Mouse (Mus musculus): ENCODE data around the gene Rps6kb1. TPM values are rescaled to one million over a fixed set of nuclear protein-coding genes. Genes with fewer than 3 reads are reported as not detected.
A peak's percentile ranks its signal among the peaks of the same experiment; 100 is the strongest.

Rps6kb1 gene
- polyA plus RNA-seq, 1 experiment = 3.9 TPM

GRCm38 (mm10) chr11:86553525-86553924 lies 8.9 kb upstream of the Rps6kb1 start:
- H3K4me3 ChIP-seq (ENCODE audit: low read depth, low read length) = no peak overlapping the region
- no peak overlapping the region for H3K27ac ChIP-seq (ENCODE audit: insufficient read depth, low read depth, low read length)
- H3K27me3 ChIP-seq (ENCODE audit: control insufficient read depth, insufficient read depth, low read length) = no peaks in the 10 kb centered on the region
- H3K36me3 ChIP-seq (ENCODE audit: control insufficient read depth, insufficient read depth, low read length) = peaks cover 39% of the 10 kb centered on the region
- H3K4me1 ChIP-seq (ENCODE audit: control insufficient read depth, insufficient read depth, insufficient read length, low read length) = no peaks in the 10 kb centered on the region
- WGBS = 96% methylated on average over 6 of the region's 6 CpGs
- TF ChIP-seq CTCF (IDR thresholded peaks at IDR 0.05; ENCODE audit: extremely low read depth, insufficient read length, insufficient replicate concordance, low read depth, low read length) = no peak
- no peak for TF ChIP-seq POLR2A (IDR thresholded peaks at IDR 0.05; ENCODE audit: low read depth, low read length)

- 97% methylated on average over 1 of the region's 1 CpGs for WGBS
- Histone ChIP-seq H3K4me3 (ENCODE audit: low read depth, low read length) (no peak overlapping the region), H3K27ac (ENCODE audit: insufficient read depth, low read depth, low read length) (no peak overlapping the region), H3K36me3 (ENCODE audit: control insufficient read depth, insufficient read depth, low read length) (peaks cover 15% of the 10 kb centered on the region), H3K27me3 (ENCODE audit: control insufficient read depth, insufficient read depth, low read length) (no peaks in the 10 kb centered on the region), H3K4me1 (ENCODE audit: control insufficient read depth, insufficient read depth, insufficient read length, low read length) (no peaks in the 10 kb centered on the region)
- TF ChIP-seq CTCF (IDR thresholded peaks at IDR 0.05; ENCODE audit: extremely low read depth, insufficient read length, insufficient replicate concordance, low read depth, low read length) (no peak), POLR2A (IDR thresholded peaks at IDR 0.05; ENCODE audit: low read depth, low read length) (no peak)
Measured at GRCm38 (mm10) chr11:86547412-86547811, 2.8 kb upstream of the Rps6kb1 start.

- peak overlapping the region; percentile 76; the same call in 1 of the 2 replicates for H3K27ac ChIP-seq (ENCODE audit: insufficient read depth, low read depth, low read length)
Measured at GRCm38 (mm10) chr11:86545556-86545955, 951 bp upstream of the Rps6kb1 start.

GRCm38 (mm10) chr11:86543960-86544638 lies 506 bp downstream of the Rps6kb1 start:
- peak overlapping the region; percentile 76 for H3K4me3 ChIP-seq (ENCODE audit: low read depth, low read length)
- no peaks in the 10 kb centered on the region for H3K4me1 ChIP-seq (ENCODE audit: control insufficient read depth, insufficient read depth, insufficient read length, low read length)
- H3K36me3 ChIP-seq (ENCODE audit: control insufficient read depth, insufficient read depth, low read length) = peaks cover under 1% of the 10 kb centered on the region; the same call in 1 of the 2 replicates
- TF ChIP-seq CTCF (IDR thresholded peaks at IDR 0.05; ENCODE audit: extremely low read depth, insufficient read length, insufficient replicate concordance, low read depth, low read length) (no peak), POLR2A (IDR thresholded peaks at IDR 0.05; ENCODE audit: low read depth, low read length) (no peak)
- peak overlapping the region; percentile 35; the same call in 1 of the 2 replicates for H3K27ac ChIP-seq (ENCODE audit: insufficient read depth, low read depth, low read length)
- WGBS = 2% methylated on average over 50 of the region's 50 CpGs
- no peaks in the 10 kb centered on the region for H3K27me3 ChIP-seq (ENCODE audit: control insufficient read depth, insufficient read depth, low read length)

More at GRCm38 (mm10) chr11:86545556-86545955, 951 bp upstream of the Rps6kb1 start:
- WGBS = 56% methylated on average over 8 of the region's 8 CpGs
- no peak for TF ChIP-seq CTCF (IDR thresholded peaks at IDR 0.05; ENCODE audit: extremely low read depth, insufficient read length, insufficient replicate concordance, low read depth, low read length)
- no peak for TF ChIP-seq POLR2A (IDR thresholded peaks at IDR 0.05; ENCODE audit: low read depth, low read length)
- H3K36me3 ChIP-seq (ENCODE audit: control insufficient read depth, insufficient read depth, low read length) = peaks cover 11% of the 10 kb centered on the region
- H3K4me3 ChIP-seq (ENCODE audit: low read depth, low read length) = peak overlapping the region; percentile 2; the same call in 1 of the 2 replicates
- H3K4me1 ChIP-seq (ENCODE audit: control insufficient read depth, insufficient read depth, insufficient read length, low read length) = no peaks in the 10 kb centered on the region
- no peaks in the 10 kb centered on the region for H3K27me3 ChIP-seq (ENCODE audit: control insufficient read depth, insufficient read depth, low read length)

- no peaks in the 10 kb centered on the region for H3K36me3 ChIP-seq (ENCODE audit: control insufficient read depth, insufficient read depth, low read length)
- TF ChIP-seq CTCF (IDR thresholded peaks at IDR 0.05; ENCODE audit: extremely low read depth, insufficient read length, insufficient replicate concordance, low read depth, low read length) (no peak), POLR2A (IDR thresholded peaks at IDR 0.05; ENCODE audit: low read depth, low read length) (no peak)
- no peaks in the 10 kb centered on the region for H3K4me1 ChIP-seq (ENCODE audit: control insufficient read depth, insufficient read depth, insufficient read length, low read length)
- no peak overlapping the region for H3K4me3 ChIP-seq (ENCODE audit: low read depth, low read length)
- H3K27me3 ChIP-seq (ENCODE audit: control insufficient read depth, insufficient read depth, low read length) = no peaks in the 10 kb centered on the region
- H3K27ac ChIP-seq (ENCODE audit: insufficient read depth, low read depth, low read length) = no peak overlapping the region
- WGBS = 54% methylated on average over 1 of the region's 1 CpGs
Measured at GRCm38 (mm10) chr11:86542851-86543250, 1.8 kb downstream of the Rps6kb1 start.

- TF ChIP-seq POLR2A (IDR thresholded peaks at IDR 0.05; ENCODE audit: low read depth, low read length) (no peak), CTCF (IDR thresholded peaks at IDR 0.05; ENCODE audit: extremely low read depth, insufficient read length, insufficient replicate concordance, low read depth, low read length) (no peak)
Measured at GRCm38 (mm10) chr11:86540476-86540845, 4.1 kb downstream of the Rps6kb1 start.

GRCm38 (mm10) chr11:86539716-86540475 lies 4.7 kb downstream of the Rps6kb1 start:
- Histone ChIP-seq H3K4me3 (ENCODE audit: low read depth, low read length) (no peak overlapping the region), H3K4me1 (ENCODE audit: control insufficient read depth, insufficient read depth, insufficient read length, low read length) (no peaks in the 10 kb centered on the region), H3K27ac (ENCODE audit: insufficient read depth, low read depth, low read length) (no peak overlapping the region), H3K27me3 (ENCODE audit: control insufficient read depth, insufficient read depth, low read length) (no peaks in the 10 kb centered on the region), H3K36me3 (ENCODE audit: control insufficient read depth, insufficient read depth, low read length) (no peaks in the 10 kb centered on the region)
- 81% methylated on average over 6 of the region's 6 CpGs for WGBS
- no peak for TF ChIP-seq CTCF (IDR thresholded peaks at IDR 0.05; ENCODE audit: extremely low read depth, insufficient read length, insufficient replicate concordance, low read depth, low read length)
- TF ChIP-seq POLR2A (IDR thresholded peaks at IDR 0.05; ENCODE audit: low read depth, low read length) = no peak

More at GRCm38 (mm10) chr11:86540476-86540845, 4.1 kb downstream of the Rps6kb1 start:
- Histone ChIP-seq H3K27me3 (ENCODE audit: control insufficient read depth, insufficient read depth, low read length) (no peaks in the 10 kb centered on the region), H3K4me1 (ENCODE audit: control insufficient read depth, insufficient read depth, insufficient read length, low read length) (no peaks in the 10 kb centered on the region), H3K4me3 (ENCODE audit: low read depth, low read length) (no peak overlapping the region), H3K27ac (ENCODE audit: insufficient read depth, low read depth, low read length) (no peak overlapping the region), H3K36me3 (ENCODE audit: control insufficient read depth, insufficient read depth, low read length) (no peaks in the 10 kb centered on the region)
- 66% methylated on average over 2 of the region's 2 CpGs for WGBS

Measured in small intestine, adult 2 months (tissue).